Mouse (Mus musculus) layer of hippocampus, adult 18-20 months (tissue): ENCODE results near the gene Tbc1d8. TPM values are rescaled to one million over a fixed set of nuclear protein-coding genes. Genes with fewer than 3 reads are reported as not detected.

Experiments
- DNase-seq, 2 experiments: peaks; one replicate each; pipeline ENCODE4 v3.0.0; 2022; ENCODE audit warnings: low spot score in 2 of 2
- total RNA-seq, 2 experiments: library from RNA; stranded (reverse); gene quantifications; 2 replicates each; pipeline ENCODE4 v1.2.3; 2021

Tbc1d8 gene
- total RNA-seq, 2 experiments from 2014 or later, result 8.8 to 12.4 TPM

DNA sequence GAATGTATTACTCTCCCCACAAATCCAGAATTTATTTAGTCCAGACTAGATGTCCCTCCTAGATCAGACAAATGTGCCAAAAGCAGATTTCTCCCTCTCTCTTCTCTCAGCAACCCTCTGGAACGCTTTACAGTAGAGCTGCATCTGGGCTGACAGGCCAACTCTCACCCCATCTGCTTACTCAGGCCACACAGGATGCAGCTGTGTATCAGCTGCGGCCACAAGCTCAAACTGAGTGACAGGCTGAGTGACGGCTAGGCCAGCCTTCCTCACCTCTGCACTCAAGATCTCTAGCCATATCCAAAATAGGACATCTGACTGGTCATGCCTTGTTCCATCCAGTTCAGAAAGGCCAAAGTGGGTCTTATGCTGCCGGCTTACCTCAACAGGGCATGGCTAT, 82.2 kb downstream of the Tbc1d8 start:
- DNase-seq, result no peak

DNA sequence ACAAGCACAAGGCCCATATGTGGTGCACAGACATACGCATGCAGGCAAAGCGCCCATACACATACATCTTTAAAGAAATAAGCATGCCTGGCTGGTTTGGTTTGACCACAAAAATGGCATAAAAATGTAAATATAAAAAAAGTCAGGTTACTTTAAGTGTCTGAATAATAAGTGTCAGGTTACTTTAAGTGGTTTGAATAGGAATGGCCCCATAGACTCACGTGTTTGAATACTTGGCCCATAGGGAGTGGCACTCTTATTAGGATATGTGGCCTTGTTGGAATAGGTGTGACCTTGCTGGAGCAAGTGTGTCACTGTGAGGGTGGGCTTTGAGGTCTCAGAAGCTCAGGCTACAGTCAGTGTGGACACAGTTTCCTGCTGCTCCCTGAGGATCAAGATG, 83.9 kb downstream of the Tbc1d8 start:
- DNase-seq, result no peak

DNA sequence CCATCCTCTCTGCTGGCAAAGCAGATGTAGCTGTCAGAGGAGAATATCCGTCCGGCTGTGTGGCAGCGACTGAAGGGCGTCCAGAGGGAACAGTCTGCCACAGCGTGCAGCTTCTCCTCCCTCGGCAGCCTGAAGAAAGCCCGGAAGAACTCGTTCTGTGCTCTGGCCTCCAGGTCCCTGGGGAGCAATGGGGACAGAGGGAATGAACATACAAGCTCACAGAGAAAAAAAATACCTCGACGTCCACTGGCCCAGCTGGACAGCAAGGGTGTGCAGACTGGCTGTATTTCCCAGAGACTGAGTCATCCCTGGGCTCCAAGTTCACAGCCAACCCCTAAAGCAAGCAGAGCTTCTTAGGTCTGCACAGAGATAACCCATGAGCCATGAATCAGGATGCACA, 84.5 kb downstream of the Tbc1d8 start:
- DNase-seq, result no peak

DNA sequence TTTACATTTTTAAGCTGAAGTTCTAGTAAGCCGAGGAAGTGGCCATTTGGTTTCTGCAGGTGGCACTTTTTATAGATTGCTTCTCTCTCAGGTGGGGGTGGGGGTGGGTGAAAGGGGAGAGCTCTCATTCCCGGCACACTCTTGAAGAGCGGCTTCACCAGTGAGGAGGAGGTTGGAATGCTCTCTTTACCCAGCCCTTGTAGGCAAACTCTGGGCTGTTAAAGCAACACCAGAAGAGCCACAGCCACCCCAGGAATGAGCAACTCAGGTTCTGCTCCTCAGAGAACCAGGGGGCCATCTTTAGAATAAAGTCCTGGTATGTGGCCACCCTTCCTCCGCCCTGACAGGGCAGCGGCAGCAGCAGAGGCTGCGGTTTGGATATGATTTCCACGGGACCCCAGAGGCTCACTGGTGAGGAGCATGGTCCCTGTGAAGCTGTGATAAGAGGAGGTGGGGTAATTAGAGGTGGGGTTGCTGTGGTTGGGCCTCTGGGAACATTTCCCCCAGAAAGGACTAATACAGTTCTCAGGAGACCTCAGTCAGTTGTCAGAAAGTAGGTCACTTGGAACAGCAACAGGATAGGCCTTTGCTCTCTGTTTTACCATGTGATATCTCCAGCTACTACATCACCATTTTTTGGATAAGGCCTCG, 85.2 kb downstream of the Tbc1d8 start:
- DNase-seq, result no peak

DNA sequence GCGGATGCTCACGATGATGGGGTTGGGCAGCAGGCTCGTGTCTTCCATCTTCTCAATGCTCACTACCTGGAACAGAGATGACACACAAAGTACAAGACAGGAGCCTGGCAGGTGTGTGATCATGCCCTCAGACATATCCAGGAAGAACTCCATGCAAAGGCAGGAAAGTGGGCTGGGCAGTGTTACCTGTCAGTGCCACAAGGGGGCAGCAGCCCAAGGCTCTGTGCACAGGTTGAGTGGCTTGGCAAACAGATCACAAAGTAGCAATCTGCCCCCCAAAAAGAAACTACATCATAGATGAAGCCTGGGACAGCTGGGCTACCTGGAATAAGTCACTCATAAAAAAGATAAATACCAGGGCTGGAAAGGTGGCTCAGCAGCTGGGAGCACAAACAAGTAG, 86.4 kb downstream of the Tbc1d8 start:
- DNase-seq, result peak; percentile 67 to 88

DNA sequence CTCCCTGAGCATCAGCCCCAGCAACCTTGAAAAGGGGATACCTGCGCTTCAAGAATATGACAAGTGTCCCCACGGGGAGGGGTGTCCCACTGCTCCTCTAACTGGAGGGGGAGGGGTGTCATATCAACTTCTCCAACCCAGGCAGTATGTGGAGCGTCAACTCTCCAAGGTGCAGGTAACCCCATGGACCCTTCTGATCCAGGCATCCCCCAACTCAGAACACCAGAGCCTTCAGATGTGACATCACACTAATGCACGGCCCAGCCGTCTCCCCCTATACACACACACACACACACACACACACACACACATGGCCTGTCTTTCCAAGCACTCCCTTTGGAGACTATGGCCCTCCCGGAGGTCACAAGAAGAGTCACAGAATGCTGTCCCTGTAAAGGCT, 86.9 kb downstream of the Tbc1d8 start:
- DNase-seq, result no peak

DNA sequence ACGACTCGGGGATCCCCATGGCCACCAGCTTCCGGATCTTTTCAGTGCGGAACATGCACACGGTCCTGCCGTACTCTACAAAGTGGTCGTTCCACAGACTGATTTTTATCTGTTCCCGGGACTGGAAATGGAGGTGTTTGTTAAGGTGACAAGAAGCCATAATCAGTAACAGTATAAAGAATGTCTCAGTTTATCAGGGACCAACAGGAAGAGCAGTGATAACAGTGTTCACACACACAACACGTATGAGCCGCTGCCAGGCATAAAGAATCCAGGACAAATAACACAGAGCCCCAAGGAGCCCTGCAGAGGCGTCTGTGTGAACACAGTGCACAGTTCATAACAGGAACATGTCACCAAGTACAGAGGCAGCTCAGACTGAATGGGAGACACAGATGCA, 89.2 kb downstream of the Tbc1d8 start:
- DNase-seq, result no peak

DNA sequence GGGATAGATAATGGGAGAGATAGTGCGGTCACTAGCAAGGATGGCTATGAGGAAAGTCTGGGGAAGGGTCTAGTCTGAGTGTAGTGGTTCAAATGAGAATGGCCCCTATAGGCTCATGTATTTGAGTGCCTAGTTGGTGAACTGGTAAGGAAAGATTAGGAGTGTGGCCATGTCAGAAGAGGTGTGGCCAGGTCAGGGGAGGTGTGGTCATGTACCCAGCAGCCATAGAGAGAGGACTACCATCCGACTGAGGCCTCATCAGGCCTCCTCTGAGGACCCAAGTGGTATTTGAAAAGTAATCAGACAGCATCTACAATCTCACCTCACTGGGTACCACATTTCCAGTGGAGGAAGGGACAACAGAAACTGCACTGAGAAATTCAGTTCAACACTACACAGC, 90.4 kb downstream of the Tbc1d8 start:
- DNase-seq, result no peak

DNA sequence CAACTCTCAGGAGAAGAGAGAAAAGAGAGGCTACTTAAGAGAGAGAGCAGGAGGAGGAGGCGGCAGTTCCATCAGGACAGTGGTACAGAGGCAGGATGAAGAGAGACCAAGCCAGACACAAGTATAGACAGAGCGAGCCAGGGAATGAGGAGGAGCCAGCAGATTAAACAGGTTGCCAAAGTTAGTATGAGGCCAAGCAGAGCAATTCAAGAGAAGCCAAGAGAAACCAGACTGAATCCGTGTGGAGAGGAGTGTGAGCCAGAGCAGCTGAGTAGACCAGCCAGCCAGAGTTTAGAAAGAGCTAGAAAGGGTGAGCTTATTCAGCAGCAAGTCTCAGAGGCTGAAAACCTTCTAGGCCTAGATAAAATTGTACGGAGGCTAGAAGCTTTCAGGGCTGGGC, 91.1 kb downstream of the Tbc1d8 start:
- no peak for DNase-seq

DNA sequence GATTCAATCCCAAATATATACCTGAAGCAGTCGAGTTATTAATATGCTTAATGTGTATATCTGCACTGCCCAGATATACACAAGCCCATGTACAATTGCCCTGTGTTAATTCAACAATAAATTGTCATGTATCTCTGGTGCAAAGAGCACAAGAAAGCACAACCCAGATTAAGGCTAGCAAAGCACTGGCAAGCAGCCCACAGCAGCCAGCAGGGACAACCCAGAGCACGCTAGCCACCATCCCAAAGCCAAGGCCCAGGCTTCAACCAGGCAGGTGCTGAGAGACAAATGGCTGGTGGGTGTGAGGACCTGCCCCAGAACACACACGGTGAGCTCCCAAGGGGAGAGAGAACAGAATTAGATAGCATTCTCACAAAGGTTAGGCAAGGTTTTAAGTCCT, 92.1 kb downstream of the Tbc1d8 start:
- no peak for DNase-seq

DNA sequence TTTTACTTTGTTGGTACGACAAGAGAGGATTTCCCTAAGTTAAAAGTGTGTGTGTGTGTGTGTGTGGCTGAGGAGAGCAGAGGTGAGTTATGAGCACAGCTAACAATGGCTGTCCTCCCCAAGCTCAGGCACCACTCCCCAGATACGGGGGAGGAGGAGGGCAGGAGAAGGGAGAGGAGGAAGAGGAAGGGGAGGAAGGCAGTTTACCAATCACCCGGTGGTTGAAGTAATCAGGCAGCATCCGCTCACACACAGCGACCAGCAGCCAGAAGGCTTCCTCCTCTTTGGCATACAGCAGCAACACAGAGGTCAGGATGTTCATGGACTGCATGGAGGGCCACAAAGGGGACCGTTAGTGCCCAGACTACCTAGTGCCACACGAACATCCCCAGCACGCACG, 93.6 kb downstream of the Tbc1d8 start:
- no peak for DNase-seq

DNA sequence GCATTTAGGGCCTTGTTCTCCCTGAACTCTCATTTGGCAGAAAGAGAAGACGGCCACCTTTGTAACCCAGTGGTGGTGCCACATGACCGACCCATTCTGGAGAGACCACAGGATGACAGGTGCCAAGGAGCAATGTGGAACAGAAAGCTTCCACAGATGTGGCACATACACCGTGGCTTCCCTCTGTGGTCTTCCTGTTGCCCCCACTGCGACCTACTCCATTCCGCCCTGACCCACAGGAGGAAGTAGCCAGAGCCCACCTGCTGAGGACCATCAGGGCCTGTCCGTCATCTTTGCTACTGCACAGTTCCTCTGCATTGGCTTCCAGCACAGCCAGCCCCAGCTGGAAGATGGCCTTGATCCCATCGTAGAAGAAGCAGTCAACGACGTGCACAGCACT, 97.5 kb downstream of the Tbc1d8 start:
- DNase-seq, result no peak

DNA sequence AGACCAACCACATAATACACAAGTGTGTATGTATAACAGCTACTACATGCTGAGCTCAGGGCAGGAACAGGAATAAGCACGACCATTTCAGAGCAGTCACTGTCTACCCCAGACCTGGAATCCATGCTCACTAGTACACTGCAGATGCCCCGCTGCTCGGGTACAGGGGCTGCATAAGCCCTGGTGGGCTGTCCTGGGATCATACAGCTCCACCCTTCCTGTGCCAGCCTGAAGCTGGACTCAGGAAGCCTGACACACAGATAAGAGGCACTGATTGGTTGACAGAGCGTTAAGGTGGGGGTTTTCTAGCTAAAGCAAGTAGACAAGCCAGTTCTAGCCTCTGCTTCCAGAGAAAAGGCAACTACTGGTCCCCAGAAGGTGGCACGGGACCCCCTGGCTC, 99.5 kb downstream of the Tbc1d8 start:
- DNase-seq, result no peak

DNA sequence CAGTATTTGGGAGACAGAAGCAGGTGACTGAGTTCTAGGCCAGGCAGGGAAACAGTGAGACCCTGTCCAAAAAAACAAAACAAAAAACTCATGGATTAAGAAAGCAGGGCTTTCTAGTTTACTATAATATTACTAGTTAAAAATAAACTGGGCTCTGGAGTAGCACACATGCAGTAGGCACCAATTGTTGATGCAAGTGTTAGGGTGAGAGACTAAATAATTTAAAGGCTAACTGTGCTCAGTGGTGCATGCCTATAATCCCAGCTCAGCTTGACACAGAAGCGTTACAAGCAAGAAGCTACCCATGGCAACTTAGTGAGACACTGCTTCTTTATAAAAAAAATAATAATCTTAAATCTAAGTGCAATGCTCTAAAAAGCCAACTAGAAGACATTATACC, 100.0 kb downstream of the Tbc1d8 start:
- no peak for DNase-seq

DNA sequence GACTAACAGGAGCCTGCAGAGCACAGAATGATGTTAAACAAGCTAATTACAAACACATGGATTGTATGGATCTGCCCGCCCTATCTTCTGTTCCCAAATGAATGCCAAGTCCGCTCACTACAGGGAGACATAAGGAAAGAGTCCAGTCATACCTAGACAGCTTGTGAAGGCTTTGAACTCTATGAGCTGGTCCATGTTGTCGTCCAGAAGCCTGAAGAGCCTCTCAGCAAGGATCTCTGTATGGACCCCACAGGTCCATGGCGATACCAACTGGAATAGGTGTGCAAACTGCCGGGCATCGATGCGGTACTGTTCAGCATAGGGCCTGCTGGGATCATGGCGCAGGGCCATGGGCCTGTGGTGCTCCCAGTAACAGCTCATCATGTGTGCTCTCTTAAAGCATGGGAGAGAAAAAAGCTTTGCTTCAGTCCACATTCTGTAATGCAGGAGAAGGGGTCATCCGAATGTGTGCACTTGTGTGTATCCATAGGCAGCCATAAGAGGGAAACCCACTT, 101.8 kb downstream of the Tbc1d8 start:
- DNase-seq, result no peak

DNA sequence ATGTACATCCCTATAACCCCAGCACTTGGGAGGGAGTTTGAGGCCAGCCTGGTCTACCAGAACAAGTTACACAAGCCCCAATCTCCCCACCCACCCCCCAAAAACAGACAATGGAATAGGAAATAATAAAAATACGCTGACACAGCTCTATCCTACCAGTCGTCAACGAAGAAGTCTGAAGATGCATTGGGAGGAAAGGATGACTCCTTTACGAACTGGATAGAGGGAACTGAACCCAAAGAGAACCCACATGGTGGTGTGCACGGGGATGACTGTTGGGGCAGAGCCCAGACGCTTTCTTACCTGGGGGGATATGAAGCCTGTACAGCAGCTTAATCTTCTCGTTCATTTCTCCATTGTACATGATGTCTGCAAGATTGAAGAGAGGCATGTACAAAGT, 102.4 kb downstream of the Tbc1d8 start:
- no peak for DNase-seq

DNA sequence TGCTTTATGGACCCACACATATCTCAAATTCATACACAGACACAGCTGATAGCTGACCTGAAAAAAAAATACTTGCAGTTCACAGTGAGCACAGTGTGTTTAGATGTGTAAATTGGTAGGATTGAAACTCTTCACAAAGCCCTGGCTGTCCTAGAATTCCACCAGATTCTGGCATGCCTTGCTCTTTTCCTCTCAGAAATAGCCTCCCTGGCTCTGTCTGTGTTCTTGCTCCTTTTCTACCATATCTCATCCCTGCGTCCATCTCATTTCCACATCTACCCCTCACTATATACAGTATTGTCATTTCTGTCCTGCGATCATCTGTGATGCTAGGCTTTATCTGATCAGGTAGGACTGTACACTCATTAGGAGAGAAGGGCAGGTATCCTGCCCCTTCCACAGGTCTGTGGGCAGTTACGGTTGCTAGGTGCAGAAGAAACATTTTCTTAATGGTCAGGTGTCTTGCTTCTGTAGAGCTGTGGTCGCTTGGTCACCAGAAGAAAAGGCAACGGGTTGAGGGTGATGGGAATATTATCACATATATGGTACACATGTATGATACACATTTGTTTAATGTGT, 104.2 kb downstream of the Tbc1d8 start:
- DNase-seq, result no peak

DNA sequence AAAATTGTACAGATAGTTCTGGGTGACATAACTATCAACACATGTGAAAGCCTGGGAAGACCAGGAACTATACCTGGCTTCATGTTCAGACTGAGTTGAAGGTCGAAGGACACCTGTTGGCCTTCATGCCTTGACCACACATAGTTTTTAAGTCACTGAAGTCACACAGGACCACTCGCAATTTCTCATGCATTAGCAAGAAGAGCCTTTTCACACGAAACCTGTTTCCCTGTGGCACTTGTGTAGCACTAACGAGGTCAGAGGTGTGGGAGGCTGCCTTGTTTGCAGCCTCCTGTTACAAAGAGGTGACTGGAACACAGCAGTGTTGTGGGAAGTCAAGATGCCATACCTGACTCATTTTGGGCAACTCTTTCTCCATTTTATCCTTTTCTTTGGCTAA, 105.2 kb downstream of the Tbc1d8 start:
- no peak for DNase-seq

DNA sequence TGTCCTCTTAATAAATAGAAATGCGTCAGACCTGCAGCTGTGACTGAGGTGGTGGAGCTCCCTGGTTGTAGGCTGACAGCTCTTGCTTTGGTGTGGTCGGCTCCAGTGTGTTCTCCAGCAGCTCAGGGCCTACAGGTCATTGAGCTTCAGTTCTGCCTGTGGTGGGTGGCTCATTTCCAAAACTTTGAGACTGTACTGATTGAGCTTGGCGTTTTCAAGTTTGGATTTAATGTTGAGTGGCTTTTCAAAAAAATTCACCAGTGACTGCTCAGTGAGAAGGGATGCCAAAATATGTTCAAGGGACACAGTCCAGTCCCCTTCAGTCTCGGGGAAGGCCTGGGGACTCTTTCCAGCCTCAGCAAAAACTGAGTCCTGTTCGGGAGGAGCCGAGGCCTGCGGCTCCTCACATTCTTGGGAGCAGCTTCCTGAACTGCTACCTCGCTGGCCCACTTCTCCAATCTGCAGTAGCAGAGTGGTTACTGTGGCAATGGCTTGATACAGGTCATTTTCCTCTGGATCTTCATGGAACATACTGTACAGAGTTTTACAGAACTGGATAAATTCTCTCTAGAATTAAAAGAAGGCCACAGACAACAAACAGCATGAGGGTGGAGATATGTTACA, 106.2 kb downstream of the Tbc1d8 start:
- no peak for DNase-seq

DNA sequence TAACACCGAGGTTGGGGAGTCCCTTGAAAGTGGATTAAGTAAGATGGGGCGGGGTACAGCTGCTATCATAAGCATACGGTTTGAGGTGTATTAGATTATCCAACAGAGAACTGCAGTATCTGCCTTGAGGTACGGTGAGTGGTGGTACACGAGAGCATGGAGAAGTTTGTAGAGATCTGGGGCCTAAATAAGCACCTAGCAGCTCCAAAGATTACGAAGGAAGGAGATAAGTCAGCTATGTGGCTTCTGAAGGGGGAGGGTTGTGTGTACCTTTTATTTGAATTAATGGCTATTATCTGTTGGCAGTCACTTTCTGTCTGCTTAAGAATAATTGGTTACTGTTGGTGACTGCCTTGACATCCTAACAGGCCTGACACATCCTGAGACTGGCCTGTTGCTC, 108.1 kb downstream of the Tbc1d8 start:
- DNase-seq, result no peak

DNA sequence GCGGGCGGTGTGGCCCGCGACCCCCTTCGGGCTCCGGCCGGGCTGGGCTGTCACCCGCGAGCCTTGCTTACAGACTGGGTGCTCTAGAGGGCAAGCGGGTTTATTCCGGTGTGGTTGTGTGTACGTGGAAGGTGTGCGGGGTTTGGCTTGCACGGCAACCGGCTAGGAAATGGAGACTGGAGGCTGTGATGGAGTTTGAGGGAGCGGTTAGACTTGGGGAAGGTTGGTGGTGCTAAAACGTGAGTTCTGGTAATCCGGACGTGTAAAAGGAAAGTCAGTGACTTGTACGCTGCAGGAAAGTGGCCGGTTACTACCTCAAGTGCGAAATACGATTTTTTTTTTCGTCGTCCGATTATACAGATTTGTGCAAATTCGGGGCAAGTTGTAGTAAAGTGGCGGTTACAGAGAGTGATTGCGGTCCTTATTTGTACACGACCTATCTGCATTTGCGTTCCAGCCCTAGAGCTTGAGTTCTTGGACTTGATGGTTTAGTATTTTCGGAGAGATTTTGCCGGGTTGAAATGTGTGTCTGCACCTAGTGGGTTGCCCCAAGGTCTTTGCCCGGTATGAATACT, 110.2 kb downstream of the Tbc1d8 start:
- peak in 1 of 2 experiments; percentile 32 for DNase-seq

DNA sequence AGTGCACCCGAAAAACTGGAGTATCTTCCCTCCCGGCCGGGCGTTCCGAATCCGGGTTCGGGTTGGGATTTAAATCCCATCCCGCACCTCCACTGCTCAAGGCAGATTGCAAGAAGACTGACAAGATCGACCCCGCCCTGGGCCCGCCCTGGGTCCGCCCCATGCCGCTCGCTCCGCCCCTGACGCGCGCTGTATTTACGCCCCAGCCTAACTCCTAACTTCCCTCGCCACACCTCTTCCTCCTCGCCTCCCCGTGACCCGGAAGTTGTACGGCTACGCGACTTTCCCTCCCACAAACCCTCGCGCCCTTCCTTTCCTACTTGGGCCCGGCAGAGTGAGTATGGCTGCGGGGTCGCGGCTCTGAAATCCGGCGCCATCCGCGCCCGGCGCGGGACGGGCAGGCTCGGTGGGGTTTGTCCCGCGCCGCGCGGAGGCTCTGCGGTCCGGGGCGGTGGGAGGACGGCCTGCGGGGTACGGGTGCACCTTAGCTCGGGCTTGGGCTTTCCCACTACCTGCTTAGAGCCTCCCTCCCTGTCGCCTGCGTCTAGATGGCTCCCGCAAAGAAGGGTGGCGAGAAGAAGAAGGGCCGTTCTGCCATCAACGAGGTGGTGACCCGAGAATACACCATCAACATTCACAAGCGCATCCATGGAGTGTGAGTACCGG, 110.8 kb downstream of the Tbc1d8 start, which contains the start of gene Rpl31:
TSS of gene Rpl31 (plus strand) at position 242 of the 666 bp plus-strand sequence.
- DNase-seq, result peak; percentile 98
